Mouse (Mus musculus): Measurements from ENCODE around the gene Cpeb1. TPM values are rescaled to one million over a fixed set of nuclear protein-coding genes. Genes with fewer than 3 reads are reported as not detected.

Gene Cpeb1
- total RNA-seq, 2 experiments from 2014 or later = 7.2 to 10.9 TPM

- DNase-seq (ENCODE audit: low spot score in 2 of 2) = no peak
These were observed 123.4 kb downstream of the Cpeb1 start for GRCm38 (mm10) chr7:81331851-81332250.

GRCm38 (mm10) chr7:81330767-81331166 is 124.5 kb downstream of the Cpeb1 start:
- DNase-seq (ENCODE audit: low spot score in 2 of 2) = no peak

- DNase-seq (ENCODE audit: low spot score in 2 of 2) = no peak
These were observed 127.6 kb downstream of the Cpeb1 start for GRCm38 (mm10) chr7:81327661-81328060.

- DNase-seq (ENCODE audit: low spot score in 2 of 2) = no peak
These were observed 128.4 kb downstream of the Cpeb1 start for GRCm38 (mm10) chr7:81326859-81327258.

GRCm38 (mm10) chr7:81326043-81326442 is 129.2 kb downstream of the Cpeb1 start:
- DNase-seq (ENCODE audit: low spot score in 2 of 2) = no peak

- no peak for DNase-seq (ENCODE audit: low spot score in 2 of 2)
These were observed 133.5 kb downstream of the Cpeb1 start for GRCm38 (mm10) chr7:81321776-81322175.

GRCm38 (mm10) chr7:81319749-81320148 is 135.5 kb downstream of the Cpeb1 start:
- DNase-seq (ENCODE audit: low spot score in 2 of 2) = no peak

- no peak for DNase-seq (ENCODE audit: low spot score in 2 of 2)
These were observed 139.7 kb downstream of the Cpeb1 start for GRCm38 (mm10) chr7:81315583-81315982.

GRCm38 (mm10) chr7:81311581-81311980 is 143.7 kb downstream of the Cpeb1 start:
- DNase-seq (ENCODE audit: low spot score in 2 of 2) = no peak

- no peak for DNase-seq (ENCODE audit: low spot score in 2 of 2)
These were observed 144.1 kb downstream of the Cpeb1 start for GRCm38 (mm10) chr7:81311130-81311529.

GRCm38 (mm10) chr7:81309247-81309646 is 146.0 kb downstream of the Cpeb1 start:
- DNase-seq (ENCODE audit: low spot score in 2 of 2) = no peak

- DNase-seq (ENCODE audit: low spot score in 2 of 2) = no peak
These were observed 147.5 kb downstream of the Cpeb1 start for GRCm38 (mm10) chr7:81307735-81308134.

- DNase-seq (ENCODE audit: low spot score in 2 of 2) = no peak
These were observed 150.6 kb downstream of the Cpeb1 start for GRCm38 (mm10) chr7:81304675-81305074.

- no peak for DNase-seq (ENCODE audit: low spot score in 2 of 2)
These were observed 151.2 kb downstream of the Cpeb1 start for GRCm38 (mm10) chr7:81304100-81304499.

- no peak for DNase-seq (ENCODE audit: low spot score in 2 of 2)
These were observed 151.6 kb downstream of the Cpeb1 start for GRCm38 (mm10) chr7:81303682-81304081.

- no peak for DNase-seq (ENCODE audit: low spot score in 2 of 2)
These were observed 153.9 kb downstream of the Cpeb1 start for GRCm38 (mm10) chr7:81301323-81301722.

GRCm38 (mm10) chr7:81298206-81298605 is 157.1 kb downstream of the Cpeb1 start:
- no peak for DNase-seq (ENCODE audit: low spot score in 2 of 2)

Other genes with a start within 250 kb of the Cpeb1 start
- 10 to 100 TPM; 11.1 to 11.7 TPM for gene Pde8a, start 241.9 kb downstream of the Cpeb1 start, total RNA-seq (2021)
- 1,000 to 10,000 TPM; 1,161 to 1,216 TPM for gene Rps17, start 110.2 kb downstream of the Cpeb1 start, total RNA-seq (2021)
- 1 to 10 TPM; 4.9 to 5.9 TPM for gene Ap3b2, start 38.5 kb upstream of the Cpeb1 start, total RNA-seq (2021)
- not detected for gene BC048679, start 42.8 kb upstream of the Cpeb1 start, total RNA-seq (2021)
- gene Fsd2, start 111.5 kb upstream of the Cpeb1 start, total RNA-seq (2021) = 100 to 1,000 TPM; 152 to 158 TPM
- gene Whamm, start 115.8 kb upstream of the Cpeb1 start, total RNA-seq (2021) = 1 to 10 TPM; 7.5 to 9.0 TPM

All from gastrocnemius, postnatal 4 days (tissue).